Mouse (Mus musculus) lung, postnatal 25 days (tissue): ENCODE measurements around the gene Pdcl3.
A peak's percentile ranks its signal among the peaks of the same experiment; 100 is the strongest.

Source experiments
- DNase-seq: peaks from one replicate; pipeline ENCODE4 v3.0.0; 2022; ENCODE audit warnings: low spot score

Pdcl3 gene

DNA sequence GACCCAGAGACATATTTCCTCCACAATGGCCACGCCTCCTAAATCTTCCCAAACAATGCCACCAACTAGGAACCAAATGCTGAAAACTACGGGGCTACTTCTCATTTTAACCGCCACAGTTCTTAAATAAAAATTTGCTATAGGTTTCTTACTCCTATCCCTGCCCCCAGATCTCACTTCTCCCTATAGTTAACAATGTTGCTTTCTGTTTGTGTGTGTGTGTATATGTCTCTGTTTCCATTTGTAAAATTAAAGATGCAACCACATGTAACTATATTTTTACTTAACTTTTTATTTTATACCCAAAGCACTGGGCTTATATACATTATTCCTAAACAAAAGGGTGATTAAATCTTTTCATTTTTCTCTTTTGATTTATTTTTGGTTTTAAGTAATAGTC is at the start of gene Pdcl3:
Gene Pdcl3 (plus strand): TSS at position 301 of the 400 bp plus-strand sequence.
- no peak for DNase-seq

DNA sequence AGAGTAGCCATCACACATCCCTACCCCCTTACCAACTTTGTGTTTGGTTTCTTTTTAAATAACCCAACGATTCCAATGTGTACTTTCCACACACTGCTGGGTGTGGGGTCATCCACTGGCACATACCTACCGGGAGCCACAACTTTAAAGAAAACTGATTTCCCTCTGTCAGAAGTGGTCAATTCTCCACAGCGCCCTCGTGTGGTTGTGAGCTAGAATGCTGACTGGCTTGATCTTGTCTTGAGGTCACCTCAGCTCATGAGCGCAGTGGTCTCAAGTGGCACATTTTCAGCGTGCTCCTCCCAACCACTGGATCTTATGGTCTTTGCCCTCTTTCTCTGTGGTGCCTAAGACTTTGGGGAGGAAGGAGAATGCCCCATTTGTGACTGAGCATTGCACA is 48.6 kb upstream of the Pdcl3 start:
- peak; percentile 3 for DNase-seq

DNA sequence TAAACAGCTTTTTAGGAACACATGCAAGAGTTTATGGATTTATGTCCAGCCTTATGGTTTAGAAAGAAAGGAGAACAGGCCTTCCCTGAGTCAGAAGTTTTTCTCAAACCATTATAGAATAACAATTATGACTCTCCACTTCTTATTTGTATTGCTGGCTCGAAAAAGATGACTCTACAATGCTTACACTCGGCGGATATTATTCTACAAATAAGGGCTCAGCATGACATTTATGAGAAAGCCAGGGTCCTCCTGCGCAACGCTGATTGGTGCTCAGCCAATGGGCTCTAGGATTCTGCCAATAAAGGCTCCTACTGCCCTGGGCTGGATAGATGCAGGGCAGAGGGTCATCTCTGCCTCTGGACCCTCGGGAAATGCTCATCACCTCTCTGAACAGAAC is 46.6 kb upstream of the Pdcl3 start, which contains the start of gene Nms:
Gene Nms (plus strand): TSS at position 301 of the 400 bp plus-strand sequence.
- no peak for DNase-seq

DNA sequence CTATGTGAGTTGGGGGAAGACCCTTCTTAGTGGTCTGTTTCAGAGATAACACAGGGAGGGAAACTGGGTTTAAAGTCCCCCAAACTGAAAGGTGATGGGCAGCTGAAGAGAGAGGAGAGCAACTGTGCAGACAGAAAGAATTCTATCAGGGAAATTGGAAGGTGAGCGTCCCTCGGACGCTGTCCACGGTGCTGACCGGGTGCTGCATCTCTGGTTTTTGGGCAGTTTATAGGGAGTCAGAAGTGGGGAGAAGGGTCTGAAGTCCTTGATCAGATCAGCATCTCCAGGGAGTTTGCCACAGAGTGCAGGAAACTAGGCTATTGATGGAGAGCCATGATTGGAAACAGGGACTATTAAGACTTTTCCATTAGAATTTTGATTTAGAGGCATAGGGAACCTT is 45.8 kb upstream of the Pdcl3 start:
- DNase-seq = no peak

DNA sequence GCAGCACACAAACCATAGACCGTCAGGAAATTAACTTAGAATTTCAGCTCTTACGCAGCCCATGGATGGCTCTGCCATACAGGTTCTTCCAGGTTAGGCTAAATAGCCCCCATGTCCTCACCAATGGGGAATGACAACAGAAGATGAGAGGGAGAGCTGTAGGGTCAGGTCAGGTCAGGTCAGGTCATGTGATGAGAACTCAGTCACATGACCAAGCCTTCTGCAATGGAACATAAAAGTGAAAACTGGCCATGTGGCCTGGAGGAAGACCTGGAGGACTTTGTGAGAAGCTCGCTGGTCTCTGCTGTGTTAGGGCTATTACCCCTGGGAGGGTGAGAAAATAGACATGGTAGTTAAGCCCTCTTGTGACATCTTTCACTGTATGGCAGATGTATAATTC is 29.0 kb upstream of the Pdcl3 start:
- DNase-seq = no peak

DNA sequence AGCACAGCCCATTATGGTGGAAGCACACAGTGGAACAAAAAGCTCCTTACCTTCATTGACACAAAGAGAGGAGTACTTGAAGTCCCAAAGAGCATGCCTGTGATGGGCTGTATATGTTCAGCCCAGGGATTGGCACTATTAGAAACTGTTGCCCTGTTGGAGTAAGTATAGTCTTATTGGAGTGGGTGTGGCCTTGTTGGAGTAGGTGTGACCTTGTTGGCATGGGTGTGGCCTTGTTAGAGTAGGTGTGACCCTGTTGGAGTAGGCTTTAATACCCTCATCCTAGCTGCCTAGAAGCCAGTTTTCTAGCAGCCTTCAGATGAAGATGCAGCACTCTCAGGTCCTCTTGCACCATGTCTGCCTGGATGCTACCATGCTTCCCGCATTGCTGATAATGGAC is 16.3 kb upstream of the Pdcl3 start:
- no peak for DNase-seq

DNA sequence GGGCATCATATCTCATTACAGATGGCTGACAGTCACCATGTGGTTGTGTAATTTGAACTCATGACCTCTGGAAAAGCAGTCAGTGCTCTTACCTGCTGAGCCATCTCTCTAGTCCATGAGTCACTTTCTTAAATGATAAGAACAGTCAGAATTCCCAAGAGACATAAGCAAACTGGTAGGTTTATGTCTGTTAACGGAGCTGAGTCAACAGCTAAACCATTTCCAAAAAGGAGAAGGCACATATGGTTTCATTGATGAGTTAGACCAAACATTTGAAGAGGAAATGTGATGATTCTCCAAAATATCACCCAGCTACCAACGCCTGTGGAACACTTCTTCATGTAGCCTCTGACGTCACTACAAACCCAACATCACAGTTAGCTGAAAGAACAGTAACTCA is 13.7 kb upstream of the Pdcl3 start:
- DNase-seq = no peak

DNA sequence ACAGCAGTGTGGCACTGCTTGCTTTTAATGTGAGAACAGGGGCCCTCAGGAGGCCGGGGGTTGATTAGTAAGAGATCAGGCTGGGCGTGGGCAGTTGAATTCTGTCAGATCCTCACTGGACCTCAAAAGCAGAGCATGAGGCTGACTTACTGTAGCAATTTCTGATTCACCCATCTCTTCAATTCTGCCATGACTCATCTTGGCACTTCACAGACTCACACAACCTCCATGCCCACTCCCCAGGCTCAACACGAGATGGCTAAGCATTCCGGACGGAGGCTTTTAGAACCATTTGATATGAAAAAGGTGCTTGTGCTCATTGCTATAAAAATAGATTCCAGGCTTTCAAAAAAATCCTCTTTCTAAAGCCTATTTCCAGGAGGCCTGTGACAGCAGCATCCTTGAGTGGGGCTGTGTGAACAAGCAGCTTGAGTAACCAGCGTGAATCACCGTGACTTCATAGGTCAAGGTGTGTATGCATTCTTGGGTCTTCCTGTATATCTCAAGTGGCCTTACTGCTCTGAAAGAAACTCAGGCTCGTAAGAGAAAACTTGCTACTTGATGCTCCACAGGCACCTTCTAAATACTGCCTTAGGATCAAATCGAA is 12.3 kb upstream of the Pdcl3 start:
- DNase-seq = no peak

DNA sequence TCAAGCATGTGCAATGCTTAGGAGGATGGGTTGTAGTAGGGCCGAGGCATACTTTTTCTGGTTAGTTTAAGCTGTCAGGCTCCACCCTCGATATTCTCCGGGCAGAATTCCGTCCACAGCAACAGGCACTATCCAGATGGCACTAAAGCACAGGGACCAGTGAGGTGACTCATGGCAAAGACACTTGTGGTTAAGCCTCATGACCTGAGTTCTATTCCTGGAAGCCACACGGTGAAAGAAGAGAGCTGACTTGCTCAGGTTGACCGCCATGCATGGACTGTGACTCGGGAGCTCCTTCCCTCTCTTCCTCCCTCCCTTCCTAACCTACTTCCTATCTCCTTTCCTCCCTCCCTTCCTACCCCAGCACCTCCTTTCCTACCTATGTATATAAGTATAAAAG is 5.5 kb upstream of the Pdcl3 start:
- DNase-seq = no peak

DNA sequence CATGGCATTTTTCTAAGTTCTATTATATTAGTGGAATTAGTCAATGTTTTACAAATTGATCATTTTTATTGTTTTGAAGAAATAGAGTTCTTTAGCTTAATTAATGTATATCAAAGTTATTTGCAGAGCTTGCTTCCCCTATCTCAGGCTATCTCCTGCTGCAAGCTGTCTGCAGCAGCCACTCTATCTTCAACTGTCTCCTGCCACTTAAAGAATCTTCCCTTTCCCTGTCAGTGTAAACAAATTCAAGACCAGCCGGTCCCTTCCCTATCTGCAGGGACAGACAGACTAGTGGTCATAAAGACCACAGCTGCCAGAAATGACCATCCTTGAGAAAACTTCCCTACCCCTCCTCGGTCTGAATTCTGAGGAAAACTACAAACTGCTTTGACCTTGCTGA is 1.5 kb upstream of the Pdcl3 start:
- DNase-seq = no peak

DNA sequence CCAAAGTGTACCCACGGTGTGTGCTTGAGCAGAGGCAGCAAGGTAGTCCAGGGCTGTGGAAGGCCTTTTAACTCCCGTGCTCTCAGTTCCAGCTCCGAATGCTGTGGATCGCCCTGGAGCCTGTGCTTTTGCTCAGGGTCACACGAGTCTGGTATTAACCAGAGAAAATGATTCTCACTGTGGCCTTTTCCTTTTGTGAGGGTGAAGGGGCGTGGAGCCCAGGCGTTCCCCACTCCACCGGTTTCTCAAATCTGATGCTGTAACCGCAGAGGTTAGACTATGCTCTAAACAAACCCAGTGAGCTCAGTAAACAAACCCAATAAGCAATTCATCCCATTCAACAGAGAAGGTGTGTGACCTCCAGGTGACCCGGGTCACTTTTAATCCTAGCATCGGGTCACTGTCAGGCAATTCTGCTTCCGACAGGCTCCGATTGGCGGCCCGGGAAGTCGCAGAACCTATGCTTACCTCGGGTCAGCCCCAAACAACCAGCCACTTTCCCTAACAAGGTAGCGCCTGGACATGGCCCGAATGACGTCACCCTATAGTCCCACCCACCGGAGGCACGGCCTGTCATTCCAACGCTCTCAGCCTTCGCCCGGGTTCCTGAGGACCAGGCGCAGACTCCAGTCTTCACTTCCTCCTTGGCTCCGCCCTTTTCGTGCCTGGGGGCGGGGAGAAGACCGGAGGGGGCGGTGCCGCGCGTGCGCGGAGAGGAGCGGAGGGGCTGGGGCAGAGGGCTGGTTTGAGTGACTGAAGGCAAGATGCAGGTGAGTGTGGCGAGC is 1.9 kb downstream of the Pdcl3 start:
- peak; percentile 98 for DNase-seq

DNA sequence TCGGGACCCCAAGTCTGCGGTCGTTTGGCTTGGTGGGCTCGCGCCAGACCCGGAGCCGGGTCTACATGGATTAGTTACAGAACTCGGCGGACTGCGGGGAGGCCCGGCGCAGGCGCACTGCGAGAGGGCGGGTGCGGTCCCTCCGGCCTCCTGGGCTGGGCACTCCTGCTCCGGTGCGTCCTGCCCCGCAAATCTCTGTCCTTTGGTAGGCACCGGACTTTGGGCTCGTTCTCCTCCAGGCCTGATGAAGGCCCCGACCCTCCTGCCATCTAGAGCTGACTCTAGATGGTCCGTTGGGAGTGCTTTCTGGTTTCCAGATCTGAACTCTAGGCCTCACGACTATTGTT is 2.4 kb downstream of the Pdcl3 start:
- no peak for DNase-seq

DNA sequence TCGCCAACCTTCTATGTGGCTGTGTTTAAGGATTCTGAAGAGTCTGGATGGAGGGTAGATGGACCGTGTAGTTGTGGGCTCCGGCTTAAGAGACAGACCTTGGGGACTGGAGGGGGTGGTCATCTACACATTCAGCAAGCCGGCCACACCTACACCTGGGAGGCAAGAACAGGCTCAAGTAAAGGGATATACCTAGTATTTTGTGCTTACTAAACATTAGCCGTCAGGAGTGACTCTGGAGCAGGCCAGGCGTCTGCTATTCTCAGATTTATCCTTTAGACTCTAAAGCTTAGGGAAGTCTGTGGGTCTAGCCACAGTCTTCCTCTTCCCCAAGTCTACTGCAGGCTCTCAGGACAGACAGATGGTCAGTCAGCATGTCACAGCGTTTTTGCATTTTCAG is 2.9 kb downstream of the Pdcl3 start:
- DNase-seq = no peak

DNA sequence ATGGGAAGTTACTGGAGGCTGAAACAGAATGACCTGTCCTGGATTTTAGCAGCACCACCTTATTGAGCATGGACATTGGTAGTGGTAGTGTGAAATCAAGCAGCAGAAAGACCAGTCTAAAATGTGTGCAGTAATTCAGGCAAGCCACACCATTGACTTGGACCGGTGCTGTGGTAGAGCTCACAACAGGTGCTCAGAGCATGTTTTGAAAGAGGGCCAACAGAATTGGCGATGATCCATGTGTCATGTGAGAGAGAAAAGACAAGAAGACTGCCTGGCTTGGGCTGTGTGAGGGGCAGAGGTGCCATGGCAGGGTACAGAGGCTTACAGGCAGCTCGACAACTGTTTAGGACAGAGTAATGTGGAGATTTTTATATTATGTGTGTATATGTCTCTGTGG is 7.0 kb downstream of the Pdcl3 start:
- no peak for DNase-seq

DNA sequence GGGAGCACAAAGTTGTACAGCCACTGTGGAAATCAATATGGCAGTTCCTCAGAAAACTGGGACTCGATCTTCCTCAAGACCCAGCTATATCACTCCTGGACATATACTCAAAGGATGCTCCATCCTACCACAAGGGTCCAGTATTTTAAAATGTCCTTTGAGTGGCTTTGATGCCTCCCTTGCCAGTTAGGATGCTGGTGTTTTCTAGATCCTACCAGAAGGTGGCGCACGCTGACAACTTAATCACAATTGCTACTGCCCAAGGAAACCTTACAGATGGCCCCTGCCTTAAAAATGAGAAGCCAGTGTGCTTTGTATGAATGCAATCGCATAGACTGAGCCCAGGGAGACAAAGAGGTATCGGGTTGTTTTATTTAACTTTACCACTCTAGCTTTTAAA is 15.7 kb downstream of the Pdcl3 start:
- peak; percentile 63 for DNase-seq

DNA sequence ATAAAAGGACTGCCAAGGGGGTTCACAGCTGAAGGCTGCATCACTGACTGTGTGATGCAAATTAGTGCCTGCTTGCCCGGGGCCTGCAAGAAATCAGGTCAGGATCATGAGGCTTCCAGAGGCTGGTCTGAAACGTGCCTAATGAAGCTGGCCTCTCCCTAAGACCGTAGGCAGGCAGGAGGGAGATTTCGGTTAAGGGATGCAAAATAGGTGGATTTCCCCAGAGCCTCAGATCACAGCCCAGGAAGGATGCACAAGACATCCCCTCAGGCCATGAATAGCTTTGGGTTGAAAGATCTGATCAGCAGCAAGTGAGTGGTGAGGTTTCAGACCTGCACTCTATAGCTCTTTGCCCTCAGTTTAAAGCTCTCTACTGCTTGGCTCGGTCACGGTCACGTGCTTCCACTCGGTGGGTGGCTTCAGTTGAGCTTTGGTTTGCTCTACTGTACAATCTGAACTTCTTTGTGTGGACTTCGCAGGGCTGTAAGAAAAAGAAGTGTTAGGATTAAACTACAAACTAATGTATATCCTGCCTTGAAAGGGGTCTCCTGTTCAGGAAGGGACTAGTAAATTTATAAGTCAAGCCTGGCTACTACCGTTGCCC is 20.4 kb downstream of the Pdcl3 start:
- DNase-seq = no peak

DNA sequence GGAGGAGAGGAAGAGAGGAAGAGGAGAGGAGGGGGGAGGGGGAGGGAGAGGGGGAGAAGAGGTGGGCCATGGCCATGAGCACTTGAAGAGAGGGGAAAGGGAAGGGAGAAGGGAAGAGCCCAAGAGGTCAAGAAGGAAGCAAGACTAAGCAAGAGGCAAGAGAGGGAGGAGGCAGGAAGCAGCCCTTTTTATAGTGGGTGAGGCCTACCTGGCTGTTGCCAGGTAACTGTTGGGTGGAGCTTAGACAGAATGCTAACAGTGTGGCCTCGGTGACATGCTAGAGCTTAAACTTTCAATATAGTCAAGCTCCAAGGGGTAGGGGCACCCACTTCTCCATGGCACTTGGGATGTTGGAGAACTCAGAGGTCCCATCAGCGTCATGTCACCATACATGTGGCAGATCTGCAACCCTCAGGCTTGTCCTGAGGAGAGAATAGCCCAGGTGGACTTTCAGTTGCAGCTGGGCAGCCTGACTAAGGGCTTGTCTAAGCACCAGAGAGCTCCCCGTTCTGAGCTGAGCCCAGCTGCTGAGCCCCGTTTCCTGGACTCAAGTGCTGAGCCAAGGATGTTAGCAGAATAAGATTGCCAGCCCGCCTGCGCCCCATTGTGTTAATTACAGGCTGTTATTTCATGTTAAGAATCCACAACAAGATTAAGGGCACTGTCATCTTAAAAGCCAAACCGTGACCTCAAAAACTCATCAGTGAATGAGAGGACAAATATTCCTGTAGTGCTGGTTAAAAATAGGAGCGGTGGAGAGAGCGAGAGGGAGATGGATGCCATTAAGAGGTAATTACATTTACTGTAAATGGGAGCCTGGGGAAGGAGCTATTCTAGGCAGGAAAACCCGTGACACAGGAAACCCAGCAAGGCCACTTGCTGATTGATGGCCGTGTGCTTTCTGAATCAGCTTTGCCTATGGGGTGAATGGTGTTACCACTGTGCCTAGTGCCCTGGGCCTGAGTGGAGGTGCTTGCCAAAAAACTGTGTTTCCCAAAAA is 21.7 kb downstream of the Pdcl3 start:
- no peak for DNase-seq

DNA sequence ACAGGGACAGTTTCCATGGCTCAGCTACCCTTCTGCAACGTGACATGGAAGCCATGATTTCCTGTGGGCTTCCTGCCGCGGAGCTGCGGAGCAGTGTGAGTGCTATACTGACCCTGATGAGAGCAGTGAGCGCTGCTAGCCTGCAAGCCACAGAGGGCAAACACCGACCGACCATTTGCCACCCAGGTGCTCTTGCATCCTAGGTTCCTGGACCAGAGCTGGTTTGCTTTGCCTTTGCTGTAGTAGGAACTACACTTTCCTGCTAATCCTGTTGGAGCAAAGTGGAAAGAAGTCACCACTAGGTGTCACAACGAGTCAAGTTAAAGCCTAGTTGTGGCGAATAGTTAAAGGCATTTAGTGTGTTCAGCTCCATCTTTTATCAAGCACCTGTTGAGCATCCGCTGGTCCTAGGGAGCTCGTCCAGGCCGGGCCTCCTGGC is 25.2 kb downstream of the Pdcl3 start:
- peak; percentile 75 for DNase-seq

DNA sequence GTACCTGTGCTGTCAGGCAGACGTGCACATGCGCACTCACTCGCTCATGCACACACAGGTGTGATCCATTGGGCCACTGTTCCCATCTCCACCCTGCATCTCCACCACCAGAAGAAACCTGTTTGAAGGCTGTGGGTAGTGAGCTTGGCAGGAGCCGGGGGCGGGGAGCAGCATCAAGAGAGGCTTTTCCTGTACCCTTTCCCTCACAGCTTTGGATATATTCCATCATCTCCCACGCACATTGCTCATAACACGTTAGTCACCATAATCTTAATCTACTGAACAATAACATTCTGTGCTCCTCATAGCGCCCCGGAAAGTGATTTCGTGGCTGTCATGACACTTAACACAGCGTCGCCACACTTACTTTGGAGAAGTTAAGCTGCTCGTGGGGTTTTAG is 27.2 kb downstream of the Pdcl3 start:
- no peak for DNase-seq

DNA sequence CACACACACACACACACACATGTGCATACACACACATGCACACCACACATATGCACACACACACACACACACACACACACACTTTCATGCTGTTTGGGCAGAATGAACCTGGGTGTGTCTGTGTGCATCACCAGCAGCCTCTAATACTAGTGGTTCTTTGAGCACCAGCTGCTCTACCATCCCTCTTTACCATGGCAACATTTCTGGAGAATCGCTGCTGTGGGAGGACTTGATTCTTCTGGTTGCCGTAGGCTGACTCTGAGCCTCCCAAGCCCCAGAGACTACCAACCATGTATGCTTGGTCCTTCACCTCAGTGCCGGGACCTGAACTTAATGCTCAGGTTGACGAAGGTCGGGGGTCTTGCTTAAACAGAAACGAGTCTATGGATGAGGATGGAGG is 28.4 kb downstream of the Pdcl3 start:
- no peak for DNase-seq

DNA sequence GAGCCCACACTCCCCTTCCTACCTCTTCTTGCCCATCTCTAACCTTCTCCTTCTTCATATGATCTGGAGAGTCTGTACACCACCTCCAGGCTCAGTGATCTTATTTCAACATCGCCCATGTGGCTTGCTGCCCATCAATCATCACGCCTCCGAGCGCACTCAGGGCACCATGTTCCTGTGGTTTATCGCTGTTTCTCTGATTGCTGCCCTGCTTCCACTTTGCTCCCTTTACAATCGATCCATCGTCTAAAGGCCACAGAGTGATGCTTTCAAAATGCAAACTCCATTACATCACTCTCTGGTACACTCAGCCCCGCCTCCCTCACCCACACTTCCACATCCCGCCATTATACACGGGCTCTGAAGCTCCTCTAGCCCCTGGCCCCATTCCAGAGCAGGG is 30.1 kb downstream of the Pdcl3 start:
- no peak for DNase-seq

DNA sequence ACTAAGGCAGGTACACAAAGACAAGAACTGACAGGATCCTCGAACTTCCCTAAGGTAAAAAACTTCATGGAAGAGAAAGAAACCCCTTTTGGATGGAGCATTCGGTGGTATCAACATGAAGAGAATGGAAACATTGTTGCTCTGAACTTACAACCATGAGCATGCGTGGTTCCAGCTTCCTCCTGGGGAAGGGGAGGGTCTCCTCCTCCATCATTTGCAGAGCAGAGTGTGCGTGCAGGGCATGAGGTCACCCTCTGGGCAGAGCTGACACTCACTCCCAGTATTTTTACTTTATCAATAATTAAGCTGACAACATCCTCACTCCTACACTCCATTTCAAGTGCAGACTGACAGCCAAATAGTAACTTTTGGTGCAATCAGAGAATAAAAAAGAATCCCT is 32.5 kb downstream of the Pdcl3 start:
- DNase-seq = no peak
